Comparison of ENCODE assay signal across 16 mouse cellular contexts in the genomic region with DNA sequence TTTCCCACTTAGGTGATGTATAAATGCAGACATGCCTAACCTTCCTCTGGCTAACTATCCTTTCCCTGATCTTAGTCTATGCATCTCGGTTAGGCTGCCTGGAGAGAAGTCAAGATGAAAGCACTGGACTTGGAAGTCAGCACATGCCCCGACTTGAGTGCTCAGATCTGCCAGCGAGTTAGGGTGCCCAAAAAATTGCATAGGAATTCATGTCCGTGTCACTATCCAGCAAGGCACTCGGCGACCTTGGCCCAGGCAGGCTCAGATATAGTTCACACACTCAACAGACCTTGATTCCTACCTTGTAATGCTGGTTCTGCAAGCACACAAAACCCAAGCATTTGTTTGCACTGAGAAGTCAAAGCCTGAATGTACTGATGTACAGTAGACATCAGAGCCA.
"Had no signal": no experiment of that assay in that cellular context is flagged by ENCODE, and none has a peak within 500 bp of the region (broad histone marks: within the 10 kb centered on the region; RNA-seq: fewer than 3 reads in every experiment).

No protein-coding gene starts in this region.

- H3K4me2 ChIP-seq: limb, embryonic 15.5 days; liver, embryonic 12.5 days; lung, embryonic 14.5 days; midbrain, embryonic 11.5 days; midbrain, embryonic 15.5 days; neural tube, embryonic 13.5 days; stomach, embryonic 15.5 days had no signal

- DNase-seq: kidney, adult 11 months; kidney, adult 9 months; kidney, postnatal 36 days; layer of hippocampus, adult 9-11 months; layer of hippocampus, postnatal 36 days; lung, embryonic 14.5 days; lung, postnatal 14 days; right cerebral cortex, postnatal 14 days; thymus, postnatal 4 days had no signal

- H3K27me3 ChIP-seq: limb, embryonic 15.5 days; megakaryocyte, embryonic 14.5 days; midbrain, embryonic 15.5 days; neural tube, embryonic 13.5 days; stomach, embryonic 15.5 days had no signal

- H3K4me3 ChIP-seq: limb, embryonic 15.5 days; liver, embryonic 12.5 days; megakaryocyte, embryonic 14.5 days; midbrain, embryonic 15.5 days; neural tube, embryonic 13.5 days; stomach, embryonic 15.5 days had no signal

- H3K36me3 ChIP-seq: limb, embryonic 15.5 days; liver, embryonic 12.5 days; midbrain, embryonic 15.5 days; neural tube, embryonic 13.5 days; stomach, embryonic 15.5 days had no signal
